Mouse (Mus musculus) hindbrain, embryonic 16.5 days (tissue): ENCODE measurements around the gene Calhm2. TPM values are rescaled to one million over a fixed set of nuclear protein-coding genes. Genes with fewer than 3 reads are reported as not detected.

ENCODE experiments used
- ATAC-seq: fragments of 200-750 bp; cut with Nextera tagmentation; 2 replicates; pipeline ENCODE4 v1.8.0; 2017; ENCODE audit warnings: moderate TSS enrichment, moderate library complexity
- H3K27ac ChIP-seq: fragments of 300-500 bp; sonication (generic); 2 replicates; pipeline ENCODE4 v1.5.1; 2014; ENCODE audit warnings: low read depth, mild to moderate bottlenecking, control low read depth, low read length, moderate library complexity
- H3K27me3 ChIP-seq: fragments of 300-500 bp; sonication (generic); replicated peaks from 2 replicates; pipeline ENCODE4 v1.6.1; 2014; ENCODE audit warnings: low read length; ENCODE audit not compliant: control insufficient read depth, insufficient read depth
- H3K36me3 ChIP-seq: fragments of 300-500 bp; sonication (generic); 2 replicates; pipeline ENCODE4 v1.6.1; 2014; ENCODE audit warnings: mild to moderate bottlenecking, low read length, moderate library complexity, mixed read lengths; ENCODE audit not compliant: control insufficient read depth, insufficient read depth
- H3K4me1 ChIP-seq: fragments of 300-500 bp; sonication (generic); 2 replicates; pipeline ENCODE4 v1.6.1; 2014; ENCODE audit warnings: low read depth, low read length; ENCODE audit not compliant: control insufficient read depth, insufficient read depth
- H3K4me2 ChIP-seq: fragments of 300-500 bp; sonication (generic); 2 replicates; pipeline ENCODE4 v1.6.1; 2014; ENCODE audit warnings: mild to moderate bottlenecking, low read length, control low read depth, moderate library complexity
- H3K4me3 ChIP-seq: fragments of 300-500 bp; sonication (generic); 2 replicates; pipeline ENCODE4 v1.5.1; 2014; ENCODE audit warnings: mild to moderate bottlenecking, low read length, control low read depth, moderate library complexity
- H3K9ac ChIP-seq: fragments of 300-500 bp; sonication (generic); 2 replicates; pipeline ENCODE4 v1.6.1; 2014; ENCODE audit warnings: low read depth, mild to moderate bottlenecking, control low read depth, low read length, moderate library complexity
- H3K9me3 ChIP-seq: fragments of 300-500 bp; sonication (generic); 2 replicates; pipeline ENCODE4 v1.6.1; 2014; ENCODE audit warnings: mild to moderate bottlenecking, low read length, moderate library complexity; ENCODE audit not compliant: control insufficient read depth
- WGBS: fragments of 180-500 bp; shearing (Covaris S2); extraction: QIAGEN DNeasy Blood & Tissue Kit; methylation state at CpG from one replicate; pipeline ENCODE4 v1.1.7; 2014; 5-methylcytosine and 5-hydroxymethylcytosine counted together
- polyA plus RNA-seq: library from polyadenylated mRNA; unstranded; fragments of >200 nt; fragmentation: Nextera tagmentation; extraction: Ambion mirVana; gene quantifications from 2 replicates; pipeline ENCODE4 v1.2.1, GENCODE M21; 2015

Gene Calhm2
- 1.8 and 1.9 TPM in 2 replicates for polyA plus RNA-seq

DNA sequence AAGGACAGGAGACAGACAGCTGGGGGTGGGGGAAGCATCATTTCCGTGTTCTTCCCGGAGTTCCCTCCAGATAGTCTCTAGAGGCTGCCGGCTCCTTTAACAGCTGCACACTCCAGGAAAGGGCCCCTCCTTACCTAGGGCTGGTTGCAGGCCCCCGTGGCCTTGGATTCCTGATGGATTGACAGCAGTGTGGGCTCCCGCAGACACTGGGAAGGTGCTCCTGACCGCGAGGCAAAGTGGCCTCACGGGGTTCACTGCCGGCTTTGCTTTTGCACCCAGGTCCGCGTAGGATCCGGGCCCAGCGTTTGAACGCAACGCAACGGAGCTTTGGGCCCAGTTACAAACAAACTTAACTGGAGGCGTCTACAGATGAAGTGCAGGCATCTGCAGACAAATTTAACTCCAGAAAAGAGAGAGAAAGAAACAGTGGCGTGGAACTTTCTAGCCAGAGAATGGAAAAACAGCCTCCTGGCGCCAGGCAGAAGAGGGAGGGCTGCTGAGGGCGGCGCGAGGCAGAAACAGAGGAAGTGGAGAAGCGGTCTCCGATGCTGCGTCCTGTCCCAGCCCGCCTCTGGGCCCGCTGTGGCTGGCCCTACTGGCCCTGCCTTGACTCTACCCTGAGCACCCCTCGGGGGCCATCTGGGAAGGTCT lies at the start of gene Calhm2:
Calhm2 (minus strand) TSS at position 524 of the 651 bp plus-strand sequence.
- Histone ChIP-seq H3K4me3 (peak within 1 kb of the TSS; percentile 34), H3K4me2 (peak within 1 kb of the TSS; percentile 58), H3K9ac (peak within 1 kb of the TSS; percentile 60), H3K27ac (peak within 1 kb of the TSS; percentile 25; the same call in 1 of the 2 replicates), H3K4me1 (peaks cover 10% of the 10 kb centered on the region), H3K36me3 (no peaks in the 10 kb centered on the region), H3K27me3 (no peaks in the 10 kb centered on the region), H3K9me3 (no peaks in the 10 kb centered on the region)
- 11% methylated on average over 28 of the region's 28 CpGs for WGBS
- peak; percentile 25; the same call in 1 of the 2 replicates for ATAC-seq

DNA sequence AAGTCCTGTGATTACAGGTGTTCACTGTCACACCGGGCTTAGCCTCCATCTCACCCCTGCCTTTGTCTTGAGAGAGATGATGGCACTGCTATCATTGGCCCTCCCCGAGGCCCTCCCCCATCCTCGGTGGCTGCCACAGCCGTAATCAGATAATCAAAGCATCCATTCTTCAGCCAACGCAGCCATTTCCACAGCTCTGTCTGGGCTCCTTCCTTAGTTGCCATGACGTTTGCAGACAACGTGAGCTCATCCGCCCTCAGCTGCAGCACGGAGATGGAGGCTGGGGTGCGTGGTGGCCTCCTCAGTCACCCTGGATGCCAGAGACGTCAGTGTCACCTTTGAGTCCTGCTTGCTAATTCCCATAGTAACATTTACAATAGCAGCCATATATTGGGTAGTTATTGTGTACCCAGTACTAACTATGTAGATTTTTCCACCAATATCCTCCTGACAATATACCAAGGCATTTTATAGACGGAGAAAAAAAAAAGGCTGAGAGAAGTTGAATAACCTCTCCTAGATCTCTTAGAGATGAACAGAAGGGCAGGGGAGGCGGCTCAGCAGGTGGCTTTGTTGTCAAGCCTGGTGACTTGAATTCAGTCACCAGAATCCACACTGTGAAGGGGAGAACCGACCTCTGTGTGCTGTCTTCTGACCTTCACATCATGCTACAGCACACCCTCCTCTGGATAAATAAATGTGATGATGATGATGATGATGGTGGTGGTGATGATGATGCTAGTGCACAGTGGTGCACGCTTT lies 48.6 kb upstream of the Calhm2 start:
- H3K9ac ChIP-seq = no peak overlapping the region
- peaks cover 4% of the 10 kb centered on the region for H3K4me1 ChIP-seq
- peaks cover 4% of the 10 kb centered on the region; the same call in 1 of the 2 replicates for H3K9me3 ChIP-seq
- no peak overlapping the region for H3K27ac ChIP-seq
- no peaks in the 10 kb centered on the region for H3K36me3 ChIP-seq
- no peak overlapping the region for H3K4me2 ChIP-seq
- 44% methylated on average over 15 of the region's 15 CpGs for WGBS
- no peaks in the 10 kb centered on the region for H3K27me3 ChIP-seq
- no peak for ATAC-seq
- no peak overlapping the region for H3K4me3 ChIP-seq

DNA sequence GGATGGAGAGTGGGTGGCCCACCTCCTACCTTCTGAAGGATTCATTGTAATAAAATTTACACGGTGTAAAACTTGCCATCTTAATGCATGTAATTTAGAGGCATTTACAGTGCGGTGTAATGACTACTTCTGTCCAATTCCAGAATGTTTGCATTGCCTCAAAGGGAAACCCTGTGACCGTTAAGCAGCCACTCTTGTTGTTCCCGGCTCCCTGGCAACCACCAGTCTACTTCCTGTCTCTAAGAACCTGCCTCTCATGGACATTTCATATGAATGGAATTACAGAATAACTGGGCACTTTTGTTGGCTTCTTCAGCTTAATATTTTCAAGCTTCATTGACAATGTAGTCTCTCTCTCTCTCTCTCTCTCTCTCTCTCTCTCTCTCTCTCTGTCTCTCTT lies 46.6 kb upstream of the Calhm2 start:
- Histone ChIP-seq H3K27me3 (no peaks in the 10 kb centered on the region; the same call in 1 of the 2 replicates), H3K9me3 (peaks cover 4% of the 10 kb centered on the region; the same call in 1 of the 2 replicates), H3K4me3 (no peak overlapping the region), H3K4me2 (no peak overlapping the region), H3K27ac (no peak overlapping the region), H3K9ac (no peak overlapping the region), H3K4me1 (peaks cover 9% of the 10 kb centered on the region), H3K36me3 (no peaks in the 10 kb centered on the region)
- no peak for ATAC-seq
- 57% methylated on average over 4 of the region's 4 CpGs for WGBS

DNA sequence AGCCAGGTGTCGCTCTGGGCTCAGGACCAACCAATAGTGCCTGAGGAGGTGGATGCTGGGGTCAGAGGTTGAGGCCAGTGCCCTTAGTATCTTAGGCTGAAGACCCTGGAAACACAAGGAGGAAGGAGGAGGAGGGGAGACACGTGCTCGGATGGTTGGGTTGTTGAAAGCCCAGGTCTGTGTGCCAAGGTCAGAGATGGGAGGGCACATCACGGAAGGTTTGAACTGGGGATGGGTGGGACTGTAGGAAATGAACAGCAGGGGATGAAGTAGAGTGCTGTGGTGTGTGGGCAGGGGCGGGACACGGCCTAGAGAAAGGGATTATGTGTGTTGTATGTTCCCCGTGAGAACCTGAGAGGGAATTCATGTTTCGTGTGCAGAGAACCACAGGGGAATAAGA lies 46.1 kb upstream of the Calhm2 start:
- 62% methylated on average over 8 of the region's 8 CpGs for WGBS
- no peak for ATAC-seq

DNA sequence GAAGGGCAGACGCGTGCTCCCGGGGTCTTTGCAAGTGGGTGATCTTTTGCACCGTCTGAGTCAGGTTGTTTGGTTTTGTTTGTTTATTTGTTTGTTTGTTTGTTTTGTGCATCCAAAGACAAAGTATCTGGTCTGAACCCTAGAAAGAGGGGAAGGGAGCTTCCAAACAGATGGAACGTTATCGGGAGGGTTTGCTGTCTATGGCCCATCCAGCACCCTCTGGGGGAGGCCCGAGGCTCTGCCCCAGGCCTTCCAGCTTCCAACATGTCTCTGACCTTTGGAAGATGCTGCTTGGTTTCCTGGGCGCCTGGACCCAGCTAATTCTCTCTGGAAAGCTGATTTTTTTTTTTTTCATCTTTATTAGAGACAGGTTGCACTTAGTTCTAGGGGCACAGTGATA lies 41.9 kb upstream of the Calhm2 start:
- Histone ChIP-seq H3K4me3 (peak overlapping the region; percentile 61), H3K27me3 (no peaks in the 10 kb centered on the region; the same call in 1 of the 2 replicates), H3K9me3 (peaks cover 4% of the 10 kb centered on the region; the same call in 1 of the 2 replicates), H3K4me1 (peaks cover 10% of the 10 kb centered on the region), H3K36me3 (no peaks in the 10 kb centered on the region), H3K27ac (peak overlapping the region; percentile 80; the same call in 1 of the 2 replicates), H3K9ac (peak overlapping the region; percentile 82; the same call in 1 of the 2 replicates), H3K4me2 (peak overlapping the region; percentile 86)
- WGBS = 13% methylated on average over 8 of the region's 8 CpGs
- no peak for ATAC-seq

More for the DNA sequence above, 46.1 kb upstream of the Calhm2 start:
- H3K27ac ChIP-seq = no peak overlapping the region
- H3K9ac ChIP-seq = no peak overlapping the region
- no peaks in the 10 kb centered on the region for H3K36me3 ChIP-seq
- no peaks in the 10 kb centered on the region; the same call in 1 of the 2 replicates for H3K27me3 ChIP-seq
- H3K4me1 ChIP-seq = peaks cover 14% of the 10 kb centered on the region
- peaks cover 4% of the 10 kb centered on the region; the same call in 1 of the 2 replicates for H3K9me3 ChIP-seq
- H3K4me2 ChIP-seq = no peak overlapping the region
- no peak overlapping the region for H3K4me3 ChIP-seq

DNA sequence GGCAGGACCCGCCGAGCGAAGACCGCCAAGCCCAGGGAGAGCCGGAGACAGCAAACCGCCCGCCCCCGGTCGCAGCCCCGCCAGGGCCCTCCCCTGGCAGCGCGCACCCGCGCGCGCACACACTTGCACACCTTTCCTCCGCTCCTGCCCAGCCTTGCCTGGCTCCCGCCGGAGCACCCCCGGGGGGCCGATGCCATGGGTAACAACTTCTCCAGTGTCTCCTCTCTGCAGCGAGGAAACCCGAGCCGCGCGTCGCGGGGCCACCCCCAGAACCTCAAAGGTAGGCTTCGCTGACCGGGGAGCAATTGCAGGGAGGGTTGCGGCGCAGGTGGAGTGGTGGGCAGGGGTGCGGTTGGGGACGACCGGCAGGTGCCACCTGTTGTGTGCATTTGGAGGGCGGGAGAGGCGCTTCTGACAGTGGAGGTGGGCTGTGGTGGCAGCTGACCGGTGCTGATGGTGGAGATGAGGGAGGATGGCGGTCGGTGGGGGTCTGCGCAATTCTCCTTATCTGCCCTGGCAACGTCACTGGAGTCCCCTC lies 41.2 kb upstream of the Calhm2 start:
- peaks cover 10% of the 10 kb centered on the region for H3K4me1 ChIP-seq
- H3K36me3 ChIP-seq = no peaks in the 10 kb centered on the region
- peak; percentile 43 for ATAC-seq
- under 1% methylated on average over 37 of the region's 42 CpGs for WGBS
- H3K4me3 ChIP-seq = peak overlapping the region; percentile 61
- H3K9me3 ChIP-seq = peaks cover 4% of the 10 kb centered on the region; the same call in 1 of the 2 replicates
- H3K4me2 ChIP-seq = peak overlapping the region; percentile 86
- peak overlapping the region; percentile 82 for H3K9ac ChIP-seq
- no peaks in the 10 kb centered on the region; the same call in 1 of the 2 replicates for H3K27me3 ChIP-seq
- H3K27ac ChIP-seq = peak overlapping the region; percentile 80

DNA sequence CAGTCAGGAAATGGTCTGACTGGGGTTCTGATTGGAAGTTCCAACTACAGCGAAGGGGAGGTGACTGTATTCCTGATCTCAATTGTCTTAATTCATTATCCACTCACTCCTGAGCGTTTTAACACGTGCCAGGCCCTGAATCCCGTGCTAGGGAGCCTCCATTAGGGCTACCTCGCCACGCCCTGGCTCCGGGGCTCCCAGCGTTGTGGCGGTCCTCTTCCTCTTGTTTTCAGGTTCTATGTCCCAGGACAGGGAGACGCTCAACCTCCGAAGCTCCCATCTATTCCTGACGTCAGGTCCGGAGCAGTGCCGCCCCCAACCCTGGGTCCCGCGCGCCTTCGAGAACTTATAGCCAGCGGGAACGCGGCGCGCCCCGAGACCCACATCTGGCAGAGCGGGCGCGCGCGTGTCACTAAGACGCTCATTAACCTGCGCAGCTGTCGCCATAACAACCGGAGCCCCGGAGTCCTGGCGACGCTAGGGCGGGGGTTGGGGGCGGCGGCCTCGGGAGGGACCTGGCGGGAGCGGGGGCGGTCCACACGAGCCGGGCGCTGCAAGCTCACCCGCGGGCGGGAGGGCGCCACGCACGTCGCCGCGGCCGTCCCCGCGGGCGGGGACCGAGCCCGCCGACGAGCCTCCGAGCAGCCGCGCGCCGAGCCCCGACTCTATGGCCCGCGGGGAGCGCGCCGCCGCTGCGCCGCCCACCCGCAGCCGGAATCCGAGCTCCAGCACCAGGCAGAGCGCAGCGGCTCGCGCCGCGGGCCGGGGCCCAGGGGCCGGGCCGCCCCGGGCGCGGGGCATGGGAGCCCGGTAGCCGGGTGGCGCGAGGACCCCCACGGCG lies 40.6 kb upstream of the Calhm2 start, which contains the start of gene Neurl1a:
Neurl1a (plus strand) TSS at position 390 of the 841 bp plus-strand sequence.
- H3K27me3 ChIP-seq = no peaks in the 10 kb centered on the region; the same call in 1 of the 2 replicates
- under 1% methylated on average over 76 of the region's 98 CpGs for WGBS
- H3K4me1 ChIP-seq = peaks cover 10% of the 10 kb centered on the region
- peak within 1 kb of the TSS; percentile 80 for H3K27ac ChIP-seq
- no peaks in the 10 kb centered on the region for H3K36me3 ChIP-seq
- peak within 1 kb of the TSS; percentile 61 for H3K4me3 ChIP-seq
- peak within 1 kb of the TSS; percentile 82 for H3K9ac ChIP-seq
- peak; percentile 77 for ATAC-seq
- peaks cover 4% of the 10 kb centered on the region; the same call in 1 of the 2 replicates for H3K9me3 ChIP-seq
- peak within 1 kb of the TSS; percentile 86 for H3K4me2 ChIP-seq

DNA sequence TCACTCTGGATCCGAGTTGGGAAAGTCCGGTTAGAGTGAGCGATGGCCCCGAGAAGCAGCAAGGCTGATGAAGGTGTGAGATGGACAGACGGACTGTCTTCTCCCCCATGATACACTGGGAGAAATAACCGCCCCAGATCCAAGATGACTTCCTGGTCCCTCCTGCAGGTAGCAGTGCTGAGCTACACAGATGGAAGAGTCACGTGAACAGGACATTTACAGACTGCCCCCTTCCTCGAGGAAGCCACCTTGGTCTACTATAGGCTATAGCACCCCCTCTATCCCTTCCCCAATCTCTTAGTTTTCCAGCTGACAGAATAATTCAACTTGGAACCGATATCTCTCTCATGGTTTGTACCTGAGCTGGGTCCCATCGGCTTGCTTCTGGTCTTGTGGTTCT lies 39.9 kb upstream of the Calhm2 start:
- H3K4me3 ChIP-seq = peak overlapping the region; percentile 61
- peaks cover 10% of the 10 kb centered on the region for H3K4me1 ChIP-seq
- WGBS = 23% methylated on average over 10 of the region's 10 CpGs
- H3K36me3 ChIP-seq = no peaks in the 10 kb centered on the region
- H3K9ac ChIP-seq = no peak overlapping the region
- H3K27ac ChIP-seq = no peak overlapping the region
- peaks cover 4% of the 10 kb centered on the region; the same call in 1 of the 2 replicates for H3K9me3 ChIP-seq
- H3K27me3 ChIP-seq = no peaks in the 10 kb centered on the region; the same call in 1 of the 2 replicates
- peak; percentile 38 for ATAC-seq
- H3K4me2 ChIP-seq = peak overlapping the region; percentile 86
